Mouse (Mus musculus): ENCODE measurements around the gene Actl7b. TPM values are rescaled to one million over a fixed set of nuclear protein-coding genes. Genes with fewer than 3 reads are reported as not detected.

Gene Actl7b
- not detected in 2 replicates for polyA plus RNA-seq (2012; rRNA removed)
- not detected in 2 replicates for polyA plus RNA-seq (2014; fragmentation: Nextera tagmentation; extraction: Ambion mirVana)

GRCm38 (mm10) chr4:56741041-56741493 lies at the start of gene Actl7b:
Actl7b (minus strand) TSS chr4:56741443.
- H3K9ac ChIP-seq (replicated peaks) = no peak within 1 kb of the TSS
- H3K4me1 ChIP-seq (replicated peaks; ENCODE audit: control insufficient read depth in 2 of 2, insufficient read depth in 2 of 2, low read length in 1 of 2) = no peaks in the 10 kb centered on the region
- 77% methylated on average over 13 of the region's 13 CpGs for WGBS (ENCODE audit: insufficient replicate concordance)
- no peak within 1 kb of the TSS for H3K4me2 ChIP-seq (ENCODE audit: low read depth)
- no peak within 1 kb of the TSS for H3K4me3 ChIP-seq (ENCODE audit: insufficient read depth in 1 of 2, low read depth in 2 of 2, low read length in 2 of 2)
- no peak for TF ChIP-seq EP300 (IDR thresholded peaks at IDR 0.05; ENCODE audit: low read depth)
- no peaks in the 10 kb centered on the region for H3K36me3 ChIP-seq (replicated peaks; ENCODE audit: control insufficient read depth, insufficient read depth, low read depth)
- ATAC-seq (ENCODE audit: insufficient read depth) = no peak
- H3K27ac ChIP-seq = no peak within 1 kb of the TSS
- no peaks in the 10 kb centered on the region for H3K9me3 ChIP-seq (ENCODE audit: control insufficient read depth, low read length)
- H3K27me3 ChIP-seq (ENCODE audit: control insufficient read depth, insufficient read depth, low read length) = no peaks in the 10 kb centered on the region
- no peak for DNase-seq (ENCODE audit: low read depth in 3 of 3, low spot score in 3 of 3)

- no peak overlapping the region for H3K4me3 ChIP-seq (ENCODE audit: insufficient read depth in 1 of 2, low read depth in 2 of 2, low read length in 2 of 2)
- no peak overlapping the region for H3K4me2 ChIP-seq (ENCODE audit: low read depth)
- ATAC-seq (ENCODE audit: insufficient read depth) (no peak), DNase-seq (ENCODE audit: low read depth in 3 of 3, low spot score in 3 of 3) (no peak)
- H3K9me3 ChIP-seq (ENCODE audit: control insufficient read depth, low read length) = no peaks in the 10 kb centered on the region
- no peaks in the 10 kb centered on the region for H3K4me1 ChIP-seq (replicated peaks; ENCODE audit: control insufficient read depth in 2 of 2, insufficient read depth in 2 of 2, low read length in 1 of 2)
- peaks cover 34% of the 10 kb centered on the region for H3K36me3 ChIP-seq (replicated peaks; ENCODE audit: control insufficient read depth, insufficient read depth, low read depth)
- H3K9ac ChIP-seq (replicated peaks) = no peak overlapping the region
- no peaks in the 10 kb centered on the region for H3K27me3 ChIP-seq (ENCODE audit: control insufficient read depth, insufficient read depth, low read length)
- no peak overlapping the region for H3K27ac ChIP-seq
- TF ChIP-seq EP300 (IDR thresholded peaks at IDR 0.05; ENCODE audit: low read depth) (no peak), CTCF (IDR thresholded peaks at IDR 0.05; ENCODE audit: low read depth) (no peak)
- 50% methylated on average over 1 of the region's 1 CpGs for WGBS (ENCODE audit: insufficient replicate concordance)
These were observed 29.8 kb upstream of the Actl7b start for GRCm38 (mm10) chr4:56771065-56771464.

GRCm38 (mm10) chr4:56768913-56769312 lies 27.7 kb upstream of the Actl7b start:
- WGBS (ENCODE audit: insufficient replicate concordance) = 72% methylated on average over 7 of the region's 7 CpGs
- H3K4me3 ChIP-seq (ENCODE audit: insufficient read depth in 1 of 2, low read depth in 2 of 2, low read length in 2 of 2) = no peak overlapping the region

DNA sequence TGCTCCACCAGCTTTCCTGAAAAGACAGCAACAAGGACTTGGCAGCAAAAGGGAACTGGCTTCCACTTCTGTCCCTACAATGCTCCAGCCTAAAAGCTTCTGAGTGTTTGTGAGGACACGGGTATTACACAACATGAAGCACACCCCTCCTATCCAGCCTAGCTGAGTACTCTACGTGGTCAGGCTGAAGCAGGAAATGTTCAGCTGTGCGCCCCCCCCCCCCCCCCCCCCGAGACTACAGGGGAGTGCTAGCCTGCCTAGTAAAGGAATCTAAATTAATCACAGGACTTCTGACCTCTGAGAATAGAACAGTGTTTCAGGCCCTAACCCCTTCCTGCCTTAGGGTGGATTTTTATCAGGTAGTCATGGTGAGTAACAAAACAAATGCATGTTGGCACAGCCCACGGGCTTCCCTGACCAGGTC lies 26.6 kb upstream of the Actl7b start:
- no peak for TF ChIP-seq EP300 (IDR thresholded peaks at IDR 0.05; ENCODE audit: low read depth)
- TF ChIP-seq CTCF (IDR thresholded peaks at IDR 0.05; ENCODE audit: low read depth) = no peak
- no peak overlapping the region for H3K27ac ChIP-seq
- no peaks in the 10 kb centered on the region for H3K27me3 ChIP-seq (ENCODE audit: control insufficient read depth, insufficient read depth, low read length)
- no peaks in the 10 kb centered on the region for H3K9me3 ChIP-seq (ENCODE audit: control insufficient read depth, low read length)
- no peak for ATAC-seq (ENCODE audit: insufficient read depth)
- H3K4me2 ChIP-seq (ENCODE audit: low read depth) = no peak overlapping the region
- no peak overlapping the region for H3K4me3 ChIP-seq (ENCODE audit: insufficient read depth in 1 of 2, low read depth in 2 of 2, low read length in 2 of 2)
- H3K36me3 ChIP-seq (replicated peaks; ENCODE audit: control insufficient read depth, insufficient read depth, low read depth) = peaks cover 35% of the 10 kb centered on the region
- H3K9ac ChIP-seq (replicated peaks) = no peak overlapping the region
- no peaks in the 10 kb centered on the region for H3K4me1 ChIP-seq (replicated peaks; ENCODE audit: control insufficient read depth in 2 of 2, insufficient read depth in 2 of 2, low read length in 1 of 2)
- 52% methylated on average over 5 of the region's 5 CpGs for WGBS (ENCODE audit: insufficient replicate concordance)
- no peak for DNase-seq (ENCODE audit: low read depth in 3 of 3, low spot score in 3 of 3)

More at GRCm38 (mm10) chr4:56768913-56769312, 27.7 kb upstream of the Actl7b start:
- H3K9me3 ChIP-seq (ENCODE audit: control insufficient read depth, low read length) = no peaks in the 10 kb centered on the region
- ATAC-seq (ENCODE audit: insufficient read depth) = no peak
- no peak for DNase-seq (ENCODE audit: low read depth in 3 of 3, low spot score in 3 of 3)
- H3K4me2 ChIP-seq (ENCODE audit: low read depth) = no peak overlapping the region
- H3K27ac ChIP-seq = no peak overlapping the region
- no peaks in the 10 kb centered on the region for H3K4me1 ChIP-seq (replicated peaks; ENCODE audit: control insufficient read depth in 2 of 2, insufficient read depth in 2 of 2, low read length in 1 of 2)
- H3K27me3 ChIP-seq (ENCODE audit: control insufficient read depth, insufficient read depth, low read length) = no peaks in the 10 kb centered on the region
- peaks cover 37% of the 10 kb centered on the region for H3K36me3 ChIP-seq (replicated peaks; ENCODE audit: control insufficient read depth, insufficient read depth, low read depth)
- H3K9ac ChIP-seq (replicated peaks) = no peak overlapping the region
- TF ChIP-seq CTCF (IDR thresholded peaks at IDR 0.05; ENCODE audit: low read depth) (no peak), EP300 (IDR thresholded peaks at IDR 0.05; ENCODE audit: low read depth) (no peak)

DNA sequence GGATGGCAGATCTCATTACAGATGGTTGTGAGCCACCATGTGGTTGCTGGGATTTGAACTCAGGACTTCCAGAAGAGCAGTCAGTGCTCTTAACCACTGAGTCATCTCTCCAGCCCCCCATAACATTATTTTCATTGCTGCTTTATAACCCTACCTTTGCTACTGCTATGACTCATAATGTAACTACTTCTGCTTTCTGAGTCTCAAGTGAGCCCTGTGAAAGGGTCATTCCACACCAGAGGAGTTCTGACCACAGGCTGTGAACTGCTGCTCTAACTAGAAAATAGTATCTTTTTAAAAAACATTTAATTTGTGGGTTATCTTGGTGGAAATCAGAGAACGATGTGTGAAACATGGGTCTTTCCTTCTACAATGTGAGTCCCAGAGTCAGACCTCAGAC lies 16.4 kb upstream of the Actl7b start:
- WGBS (ENCODE audit: insufficient replicate concordance) = 71% methylated on average over 1 of the region's 1 CpGs

More for the DNA sequence above, 16.4 kb upstream of the Actl7b start:
- ATAC-seq (ENCODE audit: insufficient read depth) = no peak
- H3K27ac ChIP-seq = no peak overlapping the region
- no peaks in the 10 kb centered on the region for H3K27me3 ChIP-seq (ENCODE audit: control insufficient read depth, insufficient read depth, low read length)
- no peak overlapping the region for H3K9ac ChIP-seq (replicated peaks)
- no peak overlapping the region for H3K4me2 ChIP-seq (ENCODE audit: low read depth)
- H3K4me3 ChIP-seq (ENCODE audit: insufficient read depth in 1 of 2, low read depth in 2 of 2, low read length in 2 of 2) = no peak overlapping the region
- no peak for DNase-seq (ENCODE audit: low read depth in 3 of 3, low spot score in 3 of 3)
- TF ChIP-seq CTCF (IDR thresholded peaks at IDR 0.05; ENCODE audit: low read depth) (no peak), EP300 (IDR thresholded peaks at IDR 0.05; ENCODE audit: low read depth) (no peak)
- H3K36me3 ChIP-seq (replicated peaks; ENCODE audit: control insufficient read depth, insufficient read depth, low read depth) = peaks cover 27% of the 10 kb centered on the region
- no peaks in the 10 kb centered on the region for H3K9me3 ChIP-seq (ENCODE audit: control insufficient read depth, low read length)
- no peaks in the 10 kb centered on the region for H3K4me1 ChIP-seq (replicated peaks; ENCODE audit: control insufficient read depth in 2 of 2, insufficient read depth in 2 of 2, low read length in 1 of 2)
